Mouse (Mus musculus) gastrocnemius, postnatal 14 days (tissue): ENCODE results near the gene Ltbp1. TPM values are rescaled to one million over a fixed set of nuclear protein-coding genes. Genes with fewer than 3 reads are reported as not detected.

Experiments used
- DNase-seq: peaks from one replicate; pipeline ENCODE4 v3.0.0; 2021; ENCODE audit warnings: mixed read lengths
- intact Hi-C: fragments of 180-260 bp; cut with DNase I; formaldehyde crosslinking; loops from one replicate; pipeline ENCODE4 v1.15.1; 2025; ENCODE audit warnings: low total_unique reads
- total RNA-seq, 2 experiments: library from RNA; stranded (reverse); gene quantifications; 2 replicates each; pipeline ENCODE4 v1.2.3; 2021

Ltbp1 gene
- total RNA-seq, 2 experiments from 2014 or later = 18.4 to 18.7 TPM

DNA sequence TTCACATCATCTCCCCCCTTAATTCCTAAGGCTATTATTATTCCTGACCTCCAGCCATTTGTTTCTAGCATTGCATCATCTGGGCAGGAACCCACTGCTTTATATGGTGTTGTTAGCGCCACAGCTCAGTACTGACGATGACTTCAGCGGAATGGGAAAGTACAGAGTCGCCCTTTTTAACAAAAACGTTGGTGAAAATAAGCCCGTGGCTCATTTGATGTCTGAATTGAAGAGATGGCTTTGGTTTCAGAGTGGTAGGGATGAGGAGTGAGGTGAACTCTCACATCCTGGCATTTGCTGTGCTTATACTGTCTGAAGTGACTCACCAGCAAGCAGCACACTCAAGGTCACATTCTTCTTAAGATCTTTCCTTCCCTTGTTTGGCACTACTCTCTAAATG lies 245.7 kb downstream of the Ltbp1 start:
- intact Hi-C loops = no loop called here
- DNase-seq = no peak

DNA sequence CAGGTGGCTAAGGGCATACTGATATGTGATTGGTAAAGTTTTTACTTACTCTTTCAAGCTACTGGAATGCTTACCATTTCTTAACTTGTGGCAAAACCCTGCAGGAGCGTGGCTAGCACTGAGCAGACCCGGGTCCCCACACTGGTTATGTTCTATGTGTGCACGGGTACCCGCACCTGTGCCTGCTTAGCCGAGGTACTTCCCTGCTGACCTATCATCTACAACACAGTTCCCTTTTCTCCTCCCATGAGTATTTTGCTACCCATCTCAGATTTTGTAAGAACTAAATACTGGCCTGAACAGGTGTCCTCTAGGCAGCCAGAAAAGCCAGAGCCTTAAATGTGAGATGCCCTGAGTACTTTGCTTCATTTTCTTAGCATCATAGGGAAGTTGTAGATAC lies 247.2 kb downstream of the Ltbp1 start:
- no peak for DNase-seq
- intact Hi-C loops = no loop called here

DNA sequence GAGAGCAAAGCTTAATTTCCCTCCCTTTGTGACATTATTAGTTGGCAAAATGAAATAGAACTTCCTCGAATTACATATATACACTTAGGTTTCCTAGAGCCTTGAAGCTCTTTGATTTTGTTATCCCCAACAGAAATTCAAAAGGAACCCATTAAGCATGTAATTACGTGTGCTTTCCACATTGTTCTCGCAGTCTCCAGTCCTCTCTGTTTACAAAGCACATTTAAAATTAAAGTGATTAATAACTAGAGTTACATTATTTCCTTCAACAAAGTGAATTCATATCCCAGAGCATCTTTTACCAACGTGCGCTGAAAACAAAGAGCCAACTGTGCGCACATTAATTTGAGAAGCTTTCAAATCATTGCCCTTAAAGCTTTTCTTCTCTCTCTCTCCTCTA lies 249.5 kb downstream of the Ltbp1 start:
- no peak for DNase-seq
- intact Hi-C loops = no loop called here

DNA sequence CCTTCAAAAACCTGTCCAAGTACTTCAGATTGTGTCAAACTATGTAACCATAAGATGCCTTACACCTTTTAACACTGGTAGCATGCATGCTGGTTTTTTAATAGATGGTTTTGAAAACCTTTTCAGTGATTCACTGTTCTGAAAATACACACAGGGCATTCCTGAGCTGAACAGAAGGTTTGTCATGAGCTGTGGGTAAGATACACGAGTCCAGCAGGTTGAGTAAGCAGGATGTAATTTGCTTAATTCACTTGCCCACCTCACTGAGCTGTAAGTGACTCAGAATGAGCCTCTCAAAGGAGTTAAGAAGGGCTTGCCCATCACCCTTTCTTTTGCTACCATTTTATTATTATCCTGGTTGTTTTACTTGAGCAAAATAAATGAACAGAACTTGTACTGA lies 250.6 kb downstream of the Ltbp1 start:
- DNase-seq = no peak
- intact Hi-C loops = no loop called here

DNA sequence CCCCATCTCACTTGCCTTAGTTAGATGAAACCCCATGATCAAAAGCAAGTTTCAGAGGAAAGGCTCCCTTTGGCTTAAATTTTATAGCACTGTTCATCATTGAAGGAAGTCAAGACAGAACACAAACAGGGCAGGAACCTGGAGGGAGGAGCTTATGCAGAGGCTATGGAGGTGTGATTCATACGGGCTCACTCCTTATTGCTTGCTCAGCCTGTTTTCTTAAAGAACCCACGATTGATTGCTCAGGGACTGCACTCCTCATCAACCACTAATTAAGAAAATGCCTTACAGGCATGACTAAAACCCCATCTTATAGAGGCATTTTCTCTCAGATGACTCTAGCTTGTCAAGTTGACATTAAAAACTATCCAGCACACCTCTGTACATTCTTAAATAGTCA lies 253.1 kb downstream of the Ltbp1 start:
- DNase-seq = no peak
- intact Hi-C loops = no loop called here

DNA sequence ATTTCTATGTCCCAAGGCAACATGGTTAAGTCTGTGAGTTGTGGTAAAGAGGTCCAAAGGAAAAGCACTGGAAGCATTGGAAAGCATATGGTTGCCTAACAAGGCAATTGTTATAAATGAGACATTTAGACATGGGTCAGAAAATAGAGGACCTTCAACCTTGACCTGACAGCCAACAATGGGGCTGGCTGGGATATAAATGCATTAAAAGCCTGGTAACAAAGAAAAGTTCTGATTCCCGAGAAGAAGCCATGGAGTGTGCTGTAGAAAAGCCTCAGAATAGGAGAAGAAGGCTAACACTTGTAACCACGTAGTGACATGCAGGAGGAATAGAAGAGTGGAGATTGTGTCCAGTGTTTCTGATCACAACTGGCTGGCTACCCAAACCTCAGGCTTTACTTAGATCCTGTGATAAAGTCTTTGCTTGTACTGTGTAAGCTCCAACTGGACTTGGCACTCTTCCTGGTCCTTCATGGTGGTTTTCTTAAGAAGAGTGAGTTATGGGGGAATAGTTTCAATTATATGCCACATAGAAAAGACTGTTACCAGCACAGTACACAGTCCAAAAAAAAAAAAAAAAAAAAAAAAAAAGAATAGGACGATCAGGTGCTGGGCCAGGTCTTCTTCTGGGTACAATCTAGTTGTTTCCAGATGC lies 258.1 kb downstream of the Ltbp1 start:
- DNase-seq = no peak
- intact Hi-C loops = no loop called here

DNA sequence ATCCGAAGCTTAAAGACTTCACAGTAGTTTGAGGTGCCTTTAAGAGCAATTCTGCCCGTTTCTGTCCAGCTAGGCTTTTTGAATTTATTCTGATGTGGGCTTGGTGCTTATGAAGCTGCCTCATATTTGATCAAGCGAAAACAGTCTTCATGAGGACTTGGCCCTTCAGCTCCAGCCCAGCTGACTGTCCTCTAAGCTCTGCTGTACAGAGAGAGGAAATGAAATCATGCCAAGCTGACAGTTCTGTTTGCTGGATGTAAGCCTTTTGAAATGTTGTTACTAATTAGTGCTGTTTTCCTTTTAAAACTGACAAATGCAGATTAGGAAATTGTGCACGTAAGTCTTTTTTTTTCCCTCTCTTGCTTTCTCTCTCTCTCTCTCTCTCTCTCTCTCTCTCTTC lies 263.1 kb downstream of the Ltbp1 start:
- DNase-seq = no peak
- intact Hi-C loops = no loop called here

DNA sequence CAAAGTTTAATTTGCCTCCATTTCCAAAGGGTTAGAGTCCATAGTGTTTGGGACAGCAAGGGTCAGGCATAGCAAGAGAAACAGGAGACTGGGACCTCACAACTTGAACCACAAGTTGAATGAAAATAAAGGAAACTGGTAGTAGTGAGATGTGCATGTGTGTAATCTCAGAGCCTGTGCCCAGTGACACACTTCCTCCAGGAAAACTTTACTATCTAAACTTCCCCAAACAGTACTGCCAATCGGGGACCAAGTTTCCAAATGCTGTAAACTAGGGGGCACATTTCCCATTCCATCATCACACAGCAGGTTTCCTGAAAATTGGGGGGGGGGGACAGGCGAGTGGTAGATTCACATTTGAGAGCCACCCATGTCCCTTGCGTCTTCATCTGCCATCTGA lies 267.1 kb downstream of the Ltbp1 start:
- no peak for DNase-seq
- intact Hi-C loops = no loop called here

DNA sequence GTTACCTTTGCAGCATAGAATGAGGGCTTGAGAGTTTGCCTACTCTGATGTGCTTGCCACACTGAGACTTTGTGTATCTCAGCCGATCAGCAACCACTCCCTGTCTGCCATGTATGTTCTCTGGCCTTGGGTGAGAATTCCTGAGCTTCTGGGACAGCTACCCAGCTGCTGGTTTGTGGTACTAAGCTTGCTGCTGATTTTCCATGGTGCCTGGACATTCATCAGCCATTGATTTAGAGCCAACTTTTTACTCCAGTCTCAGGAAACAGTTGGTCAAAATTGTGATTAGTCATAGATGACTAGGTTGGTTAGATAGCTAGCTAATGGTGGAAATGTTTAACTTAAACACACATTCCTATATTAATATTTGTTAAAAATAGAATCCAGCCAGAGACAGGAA lies 267.9 kb downstream of the Ltbp1 start:
- intact Hi-C loops = no loop called here
- no peak for DNase-seq

DNA sequence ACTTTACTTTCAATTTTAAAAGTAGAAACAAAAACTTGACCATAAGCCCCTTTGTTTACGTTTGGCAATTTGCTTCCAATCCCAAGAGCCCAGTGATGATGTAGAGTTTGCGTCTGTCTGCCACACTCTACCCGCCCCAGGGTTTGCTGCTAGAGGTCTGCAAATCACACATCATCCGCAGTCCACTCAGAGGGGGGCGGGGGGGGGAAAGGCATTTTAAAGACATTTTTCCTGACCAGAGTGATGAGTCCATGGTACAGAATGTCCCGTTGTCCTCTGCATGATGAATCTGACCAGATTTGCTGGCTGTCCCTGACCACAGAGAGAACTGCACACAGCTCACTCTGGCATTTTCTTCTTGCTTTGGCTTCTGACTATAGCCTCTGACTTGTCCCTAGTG lies 269.9 kb downstream of the Ltbp1 start:
- intact Hi-C loops = no loop called here
- DNase-seq = no peak

DNA sequence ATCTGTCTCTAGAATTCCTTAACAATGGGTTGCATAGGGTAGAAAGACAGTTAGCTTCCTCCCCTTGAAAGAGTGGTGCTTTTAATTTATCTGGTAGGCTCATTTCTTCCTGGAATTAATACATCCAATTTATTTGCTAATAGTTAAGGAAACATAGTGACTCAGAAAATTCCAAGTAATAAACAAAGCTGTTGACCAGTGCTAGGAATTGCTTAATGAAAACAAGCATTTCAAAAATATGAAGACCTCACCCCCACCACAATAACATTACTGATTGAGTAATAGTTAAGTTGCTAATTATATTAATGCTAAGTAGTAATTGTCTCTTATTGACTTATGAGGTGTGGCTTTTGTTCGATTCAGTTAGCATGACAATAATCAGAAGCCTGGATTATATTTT lies 272.7 kb downstream of the Ltbp1 start:
- DNase-seq = no peak
- intact Hi-C loops = no loop called here

DNA sequence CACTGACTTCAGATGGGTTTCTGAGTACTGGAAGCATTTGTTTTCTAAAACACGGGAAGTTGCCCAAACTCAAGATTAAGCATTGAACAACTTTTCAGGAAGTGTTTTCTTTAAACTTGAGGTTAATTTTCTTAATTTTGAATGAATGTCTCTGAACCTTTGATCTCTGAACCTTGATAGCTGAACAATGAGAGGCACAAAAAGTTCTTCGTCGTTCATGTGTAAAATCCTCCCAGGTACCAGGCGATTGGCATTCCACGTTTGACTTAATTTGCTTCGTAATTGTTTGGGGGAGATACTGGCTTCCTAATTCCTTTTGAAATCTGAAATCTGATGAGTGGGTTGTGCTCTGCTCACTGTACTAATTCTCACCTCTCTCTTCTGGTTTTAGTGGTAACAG lies 273.2 kb downstream of the Ltbp1 start:
- intact Hi-C loops = no loop called here
- no peak for DNase-seq

DNA sequence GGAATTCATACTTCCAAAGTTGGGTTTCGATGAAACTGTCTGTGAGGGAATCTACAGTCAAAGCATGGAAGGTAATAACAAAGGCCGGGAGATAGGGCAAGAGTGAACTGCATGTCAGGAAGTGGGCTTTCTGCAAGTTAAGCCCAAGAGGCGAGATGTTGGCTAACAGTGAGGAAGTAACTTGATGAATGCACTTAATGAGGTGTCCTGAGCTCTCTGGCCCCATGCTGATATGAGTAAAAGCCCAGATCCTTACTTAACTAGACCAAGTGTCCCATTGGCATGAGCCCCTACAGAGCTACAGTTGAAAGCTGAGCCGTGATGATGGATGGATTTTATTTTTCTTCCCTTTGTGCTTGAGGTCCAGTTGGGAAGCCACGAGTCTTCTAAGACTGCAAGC lies 276.0 kb downstream of the Ltbp1 start:
- intact Hi-C loops = no loop called here
- DNase-seq = no peak

DNA sequence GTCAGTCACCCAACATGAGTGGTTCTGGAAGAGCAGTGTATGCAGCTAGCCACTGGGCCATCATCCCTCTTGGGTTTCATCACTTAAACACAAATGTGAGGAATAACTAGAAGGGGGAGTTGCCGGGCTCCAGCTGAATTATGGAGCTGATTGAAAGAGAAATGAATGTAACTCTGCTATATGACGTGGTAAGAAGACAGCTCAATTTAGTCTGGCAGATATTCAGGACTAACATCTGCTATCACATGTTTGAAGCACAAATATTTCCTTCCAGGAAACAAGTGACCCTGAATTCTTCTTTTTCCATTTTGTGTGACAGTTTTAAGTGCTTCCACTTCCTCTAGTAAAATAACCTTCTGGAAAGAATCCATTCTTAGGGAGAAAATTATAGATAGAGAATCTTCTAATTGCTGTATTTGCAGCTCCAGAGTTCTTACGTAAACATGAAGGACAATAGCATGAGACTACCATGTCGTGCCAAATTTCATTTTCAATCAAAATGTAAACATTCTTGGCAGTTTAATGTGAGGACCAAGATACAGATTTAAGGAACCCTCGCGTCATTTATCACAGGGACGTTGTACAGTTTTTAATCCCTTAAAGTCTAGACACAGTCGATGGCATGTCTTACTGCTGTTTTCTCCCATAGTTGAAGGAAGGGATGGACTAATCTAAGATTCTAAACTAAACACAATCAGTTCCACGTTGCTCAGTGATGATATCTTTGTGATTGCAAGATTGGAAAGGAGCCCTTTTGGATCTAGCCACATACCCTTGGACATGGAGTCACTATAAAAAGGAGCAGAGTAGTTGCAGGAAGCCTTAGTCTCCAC lies 279.7 kb downstream of the Ltbp1 start:
- DNase-seq = no peak
- intact Hi-C loops = no loop called here

DNA sequence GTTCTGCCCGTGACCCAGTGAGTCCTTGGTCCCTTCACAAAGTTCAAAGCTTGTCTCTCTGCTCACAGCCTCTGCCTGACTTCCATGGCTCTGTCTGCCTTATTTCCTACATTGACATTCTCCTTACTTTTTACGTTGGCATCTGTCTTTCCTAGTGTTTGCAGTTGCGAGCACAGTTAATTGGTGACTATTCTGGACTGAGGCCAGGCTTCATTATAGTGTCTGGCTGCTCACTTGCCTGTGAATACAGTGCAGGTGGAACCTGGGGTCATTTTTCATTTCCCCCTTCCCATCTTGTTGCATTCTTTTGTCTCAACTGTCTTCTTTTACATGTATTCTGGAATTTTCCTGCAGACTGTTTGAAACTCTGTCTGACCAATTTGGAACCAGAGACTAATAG lies 287.6 kb downstream of the Ltbp1 start:
- intact Hi-C loops = no loop called here
- DNase-seq = no peak

DNA sequence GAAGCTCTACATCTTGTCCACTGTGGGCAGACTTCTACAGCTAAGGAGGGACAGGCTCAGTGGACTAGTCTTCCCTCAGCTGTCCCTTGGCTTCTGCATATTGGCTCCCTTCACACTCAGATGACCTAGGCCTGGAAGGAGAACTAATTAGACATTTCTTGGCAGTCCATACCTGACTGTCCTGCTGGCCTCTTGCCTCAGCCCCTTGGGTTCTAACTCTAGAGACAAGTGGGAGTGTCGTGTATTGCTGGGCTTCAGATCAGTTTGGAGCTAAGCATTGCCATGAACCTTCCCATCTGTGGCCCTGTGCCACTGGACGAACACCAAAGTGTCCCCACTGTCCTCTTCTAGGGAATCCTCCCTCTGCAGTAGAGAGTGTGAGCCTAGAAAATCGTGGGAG lies 288.4 kb downstream of the Ltbp1 start:
- intact Hi-C loops = no loop called here
- peak; percentile 66 for DNase-seq

DNA sequence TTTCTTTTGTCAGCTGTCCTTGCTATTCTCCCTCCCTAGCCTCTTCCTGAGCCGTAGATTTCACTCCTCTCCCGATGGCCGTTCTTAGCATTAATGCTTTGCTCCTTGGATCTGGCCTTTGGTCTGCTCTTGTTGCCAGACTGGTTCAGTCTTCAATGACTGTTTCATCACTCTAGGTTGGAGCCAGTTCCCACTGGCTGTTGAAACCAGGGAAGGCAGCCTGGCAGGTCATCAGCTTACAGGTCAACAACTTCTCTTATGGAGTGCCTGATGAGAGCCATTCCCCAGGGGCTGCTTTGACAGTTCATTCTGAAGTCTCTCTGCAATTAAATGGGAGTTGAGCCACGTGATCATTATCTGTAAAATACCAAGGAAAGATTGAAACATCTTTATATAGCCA lies 295.5 kb downstream of the Ltbp1 start:
- intact Hi-C loops = no loop called here
- DNase-seq = no peak

DNA sequence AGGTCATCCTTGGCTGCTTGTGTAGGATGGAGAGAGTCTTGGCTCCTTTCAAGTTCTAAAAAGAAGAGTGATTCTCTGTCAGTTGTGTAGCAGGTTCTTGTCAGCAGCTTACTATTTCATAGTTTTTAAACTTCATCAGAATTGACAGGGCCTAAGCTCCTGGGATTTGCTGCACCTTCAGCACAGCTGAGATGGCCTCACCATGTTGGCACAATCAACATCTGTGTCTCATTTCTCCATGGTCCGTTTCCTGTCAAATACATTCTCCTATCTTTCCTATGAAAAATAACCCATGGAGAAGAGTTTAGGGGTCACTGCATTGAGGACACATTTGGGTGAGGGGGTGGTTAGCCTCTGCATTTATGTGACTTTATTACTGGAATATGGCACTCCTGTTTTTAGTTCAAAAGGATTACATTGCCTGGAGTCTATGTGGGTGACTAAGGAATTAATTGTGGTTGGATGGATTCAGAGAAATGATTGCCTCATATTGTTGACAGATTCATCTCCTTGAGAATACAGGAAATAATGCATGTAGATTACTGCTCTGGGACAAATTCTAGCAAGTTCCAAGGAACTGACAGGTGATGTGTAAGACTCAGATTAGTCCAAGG lies 299.5 kb downstream of the Ltbp1 start:
- intact Hi-C loops = no loop called here
- no peak for DNase-seq

DNA sequence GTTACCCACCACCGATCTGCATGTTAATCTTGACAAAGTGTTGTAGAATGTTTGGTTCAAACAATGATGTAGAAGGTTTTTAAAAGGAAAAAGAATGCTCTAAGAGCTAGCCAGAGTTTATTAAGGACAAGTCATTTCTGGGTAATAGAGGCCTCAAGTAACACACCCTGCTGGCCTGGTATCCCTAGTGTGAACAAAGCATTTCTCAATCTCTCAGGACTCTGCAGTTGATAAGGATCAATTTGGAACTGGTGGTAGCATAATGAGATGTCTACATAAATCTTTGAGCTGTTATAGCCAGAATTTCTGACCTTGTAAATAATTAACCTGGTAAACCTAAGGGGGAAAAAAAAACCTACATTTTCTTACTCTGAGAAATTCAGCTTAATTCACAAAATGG lies 300.3 kb downstream of the Ltbp1 start:
- intact Hi-C loops = no loop called here
- DNase-seq = no peak

DNA sequence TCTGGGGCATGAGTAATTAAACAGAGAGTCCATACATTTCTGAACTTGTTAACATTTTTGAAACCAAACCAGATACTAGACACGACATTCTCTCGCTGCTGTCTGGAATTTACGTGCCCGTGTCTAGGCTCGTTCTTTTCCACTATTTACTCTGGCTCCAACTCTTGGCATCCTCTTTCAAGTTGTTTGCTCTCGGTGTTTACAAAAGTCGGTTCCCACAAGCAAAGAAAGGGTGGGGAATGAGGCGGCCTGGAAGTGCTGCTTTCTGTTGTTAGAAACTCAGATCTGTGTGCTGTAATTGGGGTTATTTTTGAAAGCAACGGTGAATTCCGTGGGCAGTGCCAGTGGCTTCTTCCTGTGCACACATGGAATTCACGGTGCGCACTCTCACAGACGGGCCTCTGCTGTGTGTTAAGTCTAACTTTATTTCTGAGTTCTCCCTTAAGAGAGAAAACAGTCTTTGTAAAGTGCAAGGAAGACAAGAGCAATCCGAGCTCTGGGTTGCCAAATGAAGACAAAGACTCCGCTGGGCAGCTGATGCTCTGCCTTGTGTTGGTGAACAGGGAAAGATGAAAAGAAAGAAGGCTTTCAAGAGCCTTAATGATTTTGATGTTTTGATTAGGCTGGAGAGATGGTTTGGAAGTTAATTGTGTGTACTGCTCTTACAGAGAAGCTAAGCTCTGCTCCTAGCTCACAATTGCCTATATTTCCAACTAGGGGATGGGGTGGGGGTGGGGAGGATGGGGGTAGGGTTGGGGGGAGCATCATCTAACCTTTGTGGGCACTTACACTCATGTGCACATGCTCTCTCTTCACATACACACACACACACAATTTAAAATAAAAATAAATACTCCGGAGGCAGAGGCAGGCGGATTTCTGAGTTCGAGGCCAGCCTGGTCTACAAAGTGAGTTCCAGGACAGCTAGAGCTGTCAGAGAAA lies 302.0 kb downstream of the Ltbp1 start:
- intact Hi-C loops = no loop called here
- no peak for DNase-seq
